Mouse (Mus musculus) spleen, adult 2 months (tissue): Measurements from ENCODE around the gene Atp6v0a4. TPM values are rescaled to one million over a fixed set of nuclear protein-coding genes. Genes with fewer than 3 reads are reported as not detected.

Experiments
- DNase-seq, 2 experiments: peaks; one replicate each; pipeline versions ENCODE4 v3.0.0 to v3.0.0-alpha.2; 2012 to 2021; ENCODE audit warnings: low spot score in 2 of 2, low read depth in 1 of 2
- H3K27ac ChIP-seq: fragments of 200-500 bp; 2 replicates; pipeline ENCODE4 v1.5.1; 2012; ENCODE audit warnings: low read length, inconsistent platforms; ENCODE audit not compliant: insufficient read depth
- H3K27me3 ChIP-seq: fragments of 200-500 bp; 2 replicates; pipeline ENCODE4 v1.6.1; 2012; ENCODE audit warnings: mild to moderate bottlenecking, moderate library complexity, low read length, inconsistent platforms; ENCODE audit not compliant: control insufficient read depth, insufficient read depth
- H3K36me3 ChIP-seq: fragments of 200-500 bp; 2 replicates; pipeline ENCODE4 v1.6.1; 2012; ENCODE audit warnings: mild to moderate bottlenecking, low read length, inconsistent platforms; ENCODE audit not compliant: control insufficient read depth, insufficient read depth
- H3K4me1 ChIP-seq: fragments of 200-500 bp; 2 replicates; pipeline ENCODE4 v1.6.1; 2011; ENCODE audit warnings: inconsistent platforms; ENCODE audit not compliant: control insufficient read depth, insufficient read depth, insufficient read length
- H3K4me3 ChIP-seq: fragments of 200-500 bp; 2 replicates; pipeline ENCODE4 v1.5.1; 2011; ENCODE audit warnings: mild to moderate bottlenecking, inconsistent platforms; ENCODE audit not compliant: insufficient read depth, insufficient read length; ENCODE audit errors: extremely low read depth
- CTCF ChIP-seq: fragments of 200-500 bp; IDR thresholded peaks from 2 replicates; pipeline ENCODE4 v1.5.1; 2011; ENCODE audit warnings: mild to moderate bottlenecking, inconsistent platforms; ENCODE audit not compliant: insufficient read depth, insufficient read length, insufficient replicate concordance; ENCODE audit errors: extremely low read depth
- POLR2A ChIP-seq: fragments of 200-500 bp; IDR thresholded peaks from 2 replicates; pipeline ENCODE4 v1.6.1; 2011; ENCODE audit warnings: low read depth, low read length, inconsistent platforms
- WGBS: fragments of 180-500 bp; shearing (Covaris S2); methylation state at CpG from one replicate; pipeline ENCODE4 v1.1.7; 2018; 5-methylcytosine and 5-hydroxymethylcytosine counted together
- polyA plus RNA-seq: library from polyadenylated mRNA; depleted of rRNA; stranded (reverse); fragments of >200 nt; gene quantifications from 2 replicates; pipeline ENCODE4 v1.2.3, GENCODE M21; 2012

Atp6v0a4 gene
- polyA plus RNA-seq, 1 experiment: 0.41 TPM

- Histone ChIP-seq H3K27me3 (no peaks in the 10 kb centered on the region), H3K27ac (no peak overlapping the region), H3K36me3 (no peaks in the 10 kb centered on the region), H3K4me3 (no peak overlapping the region), H3K4me1 (no peaks in the 10 kb centered on the region)
- no peak for DNase-seq
- no peak for TF ChIP-seq POLR2A
- TF ChIP-seq CTCF: no peak
- WGBS: 92% methylated on average over 9 of the region's 9 CpGs
These were observed 20.0 kb upstream of the Atp6v0a4 start for GRCm38 (mm10) chr6:38144161-38144998.

DNA sequence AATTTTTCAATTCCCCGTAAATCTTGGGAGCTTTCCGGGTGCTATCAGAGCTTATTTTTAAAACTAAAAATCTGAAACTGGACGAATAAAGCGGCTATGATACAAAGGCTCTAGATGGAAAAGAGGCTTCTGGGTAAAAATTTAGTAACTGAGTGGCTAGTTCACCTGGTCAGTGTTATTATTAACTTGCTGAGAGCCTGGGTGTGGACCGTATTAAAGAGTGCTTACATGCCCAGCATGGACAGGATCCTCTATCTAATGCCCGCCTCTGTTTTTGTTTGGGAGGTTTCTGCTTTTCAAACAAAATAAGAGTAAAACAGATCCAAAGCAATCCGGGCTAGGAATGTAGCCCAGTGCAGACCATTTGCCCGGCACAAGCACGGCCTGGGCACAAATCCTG, 16.0 kb upstream of the Atp6v0a4 start:
- Histone ChIP-seq H3K27ac (no peak overlapping the region), H3K4me1 (no peaks in the 10 kb centered on the region), H3K27me3 (no peaks in the 10 kb centered on the region), H3K36me3 (no peaks in the 10 kb centered on the region), H3K4me3 (no peak overlapping the region)
- no peak for DNase-seq
- no peak for TF ChIP-seq CTCF
- TF ChIP-seq POLR2A: no peak
- 93% methylated on average over 9 of the region's 9 CpGs for WGBS

DNA sequence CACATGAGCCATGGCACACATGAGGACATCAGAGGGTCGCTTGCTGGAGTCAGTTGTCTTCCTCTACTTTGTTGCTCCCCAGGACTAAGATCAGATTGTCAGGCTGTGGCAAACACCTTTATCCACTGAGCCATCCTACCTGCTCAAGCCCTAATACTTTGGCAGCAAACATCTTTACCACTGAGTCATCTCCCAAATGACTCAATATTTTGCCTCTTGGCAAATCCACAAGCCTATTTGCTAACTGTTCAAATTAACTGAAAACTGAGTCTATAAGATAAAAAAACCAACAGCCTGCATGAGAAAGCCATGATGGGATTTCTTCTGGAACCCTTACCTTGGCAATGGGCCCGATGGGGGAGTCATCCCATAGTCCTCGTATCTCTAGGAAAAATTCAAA, 14.7 kb upstream of the Atp6v0a4 start:
- no peak for TF ChIP-seq CTCF
- no peak for TF ChIP-seq POLR2A
- 84% methylated on average over 3 of the region's 3 CpGs for WGBS
- H3K27ac ChIP-seq: no peak overlapping the region
- no peaks in the 10 kb centered on the region for H3K4me1 ChIP-seq
- no peaks in the 10 kb centered on the region for H3K27me3 ChIP-seq
- DNase-seq: no peak
- no peak overlapping the region for H3K4me3 ChIP-seq
- H3K36me3 ChIP-seq: no peaks in the 10 kb centered on the region

- Histone ChIP-seq H3K27ac (no peak overlapping the region), H3K4me1 (no peaks in the 10 kb centered on the region), H3K4me3 (no peak overlapping the region), H3K36me3 (no peaks in the 10 kb centered on the region), H3K27me3 (no peaks in the 10 kb centered on the region)
- 88% methylated on average over 8 of the region's 8 CpGs for WGBS
- TF ChIP-seq POLR2A (no peak), CTCF (no peak)
- DNase-seq: no peak
These were observed 10.6 kb upstream of the Atp6v0a4 start for GRCm38 (mm10) chr6:38134806-38135559.

- Histone ChIP-seq H3K27me3 (no peaks in the 10 kb centered on the region), H3K4me3 (no peak overlapping the region), H3K4me1 (no peaks in the 10 kb centered on the region), H3K36me3 (no peaks in the 10 kb centered on the region), H3K27ac (no peak overlapping the region)
- DNase-seq: no peak
- 65% methylated on average over 4 of the region's 4 CpGs for WGBS
- TF ChIP-seq POLR2A: no peak
- TF ChIP-seq CTCF: no peak
These were observed 7.4 kb upstream of the Atp6v0a4 start for GRCm38 (mm10) chr6:38131801-38132231.

- no peak overlapping the region for H3K4me3 ChIP-seq
- H3K27ac ChIP-seq: no peak overlapping the region
- H3K27me3 ChIP-seq: no peaks in the 10 kb centered on the region
- no peak for TF ChIP-seq CTCF
- TF ChIP-seq POLR2A: no peak
- H3K36me3 ChIP-seq: no peaks in the 10 kb centered on the region
- no peaks in the 10 kb centered on the region for H3K4me1 ChIP-seq
- DNase-seq: no peak
- WGBS: 94% methylated on average over 5 of the region's 5 CpGs
These were observed 5.5 kb upstream of the Atp6v0a4 start for GRCm38 (mm10) chr6:38129883-38130282.

- DNase-seq: no peak
- Histone ChIP-seq H3K36me3 (no peaks in the 10 kb centered on the region), H3K27ac (no peak overlapping the region), H3K4me1 (no peaks in the 10 kb centered on the region), H3K4me3 (no peak overlapping the region), H3K27me3 (no peaks in the 10 kb centered on the region)
- 84% methylated on average over 14 of the region's 14 CpGs for WGBS
- TF ChIP-seq CTCF (no peak), POLR2A (no peak)
These were observed 3.7 kb upstream of the Atp6v0a4 start for GRCm38 (mm10) chr6:38128115-38128514.
